Mouse (Mus musculus): Measurements from ENCODE around the gene Slc2a8. TPM values are rescaled to one million over a fixed set of nuclear protein-coding genes. Genes with fewer than 3 reads are reported as not detected.

Slc2a8 gene
- polyA plus RNA-seq, 1 experiment = 20.7 TPM

DNA sequence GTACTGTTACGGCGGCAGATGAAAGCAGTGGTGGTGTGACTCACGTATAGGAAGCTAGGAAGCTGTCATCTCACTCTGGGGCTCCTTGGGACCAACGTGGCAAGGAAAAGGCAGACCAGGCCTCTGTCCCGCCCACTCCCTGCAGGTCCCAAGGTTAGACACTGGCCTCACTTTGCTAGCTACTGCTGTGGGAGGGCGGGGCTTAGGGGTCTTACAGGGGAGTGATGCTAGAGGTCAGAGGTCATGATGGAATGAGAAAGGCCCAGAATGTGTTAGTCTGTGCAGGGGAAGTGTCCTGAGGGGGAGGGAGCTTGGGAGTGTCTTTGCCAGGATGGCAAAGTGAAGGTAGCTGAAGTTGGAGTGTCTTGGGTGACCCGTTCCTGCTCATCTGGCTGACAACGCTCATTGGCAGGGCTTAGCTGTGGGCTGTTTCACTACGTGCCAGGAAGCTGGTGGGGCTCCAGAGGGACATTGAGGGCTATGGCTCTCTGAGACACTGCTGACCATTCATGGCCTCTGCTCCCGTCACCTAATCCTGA is 57.5 kb downstream of the Slc2a8 start:
- Histone ChIP-seq H3K27ac (ENCODE audit: insufficient read depth, low read depth, low read length) (no peak overlapping the region), H3K4me3 (ENCODE audit: insufficient read depth, low read length) (no peak overlapping the region), H3K4me1 (ENCODE audit: control insufficient read depth, insufficient read depth, low read length) (no peaks in the 10 kb centered on the region)
- TF ChIP-seq POLR2A (IDR thresholded peaks at IDR 0.05; ENCODE audit: borderline replicate concordance, low read depth, low read length) (no peak), CTCF (IDR thresholded peaks at IDR 0.05; ENCODE audit: low read depth, low read length) (no peak)

DNA sequence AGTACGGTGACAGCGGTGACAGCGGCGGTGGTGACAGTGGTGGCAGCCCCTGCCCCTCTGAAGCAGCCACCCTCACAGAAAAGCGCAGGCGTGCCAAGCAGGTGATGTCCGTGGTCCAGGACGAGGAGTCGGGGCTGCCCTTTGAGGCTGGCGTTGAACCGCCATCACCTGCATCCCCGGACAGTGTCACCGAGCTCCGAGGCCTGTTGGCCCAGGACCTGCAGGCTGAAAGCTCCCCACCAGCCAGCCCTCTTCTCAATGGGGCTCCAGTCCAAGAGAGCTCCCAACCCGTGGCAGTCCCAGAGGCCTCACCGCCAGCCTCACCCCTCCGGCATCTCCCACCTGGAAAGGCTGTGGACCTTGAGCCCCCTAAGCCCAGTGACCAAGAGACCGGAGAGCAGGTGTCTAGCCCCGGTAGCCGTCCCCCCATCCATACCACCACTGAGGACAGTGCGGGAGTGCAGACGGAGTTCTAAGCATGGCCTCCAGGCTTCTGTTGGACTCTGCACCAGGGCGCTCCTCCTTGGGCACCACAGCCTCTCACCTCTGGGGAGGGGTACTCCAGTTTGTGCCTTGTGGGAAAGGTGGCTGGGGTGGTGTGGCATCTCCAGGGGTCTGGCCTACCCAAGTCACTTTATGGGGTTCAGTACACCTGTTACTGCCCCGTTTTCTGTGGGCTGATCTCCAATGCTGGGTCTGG is 58.2 kb downstream of the Slc2a8 start:
- TF ChIP-seq CTCF (IDR thresholded peaks at IDR 0.05; ENCODE audit: low read depth, low read length) (no peak), POLR2A (IDR thresholded peaks at IDR 0.05; ENCODE audit: borderline replicate concordance, low read depth, low read length) (no peak)
- Histone ChIP-seq H3K4me1 (ENCODE audit: control insufficient read depth, insufficient read depth, low read length) (no peaks in the 10 kb centered on the region), H3K4me3 (ENCODE audit: insufficient read depth, low read length) (no peak overlapping the region), H3K27ac (ENCODE audit: insufficient read depth, low read depth, low read length) (no peak overlapping the region)

Other genes with a start within 250 kb of the Slc2a8 start
- not detected in 2 replicates for gene 6330409D20Rik, start 241.1 kb downstream of the Slc2a8 start, polyA plus RNA-seq (2012; ENCODE audit: insufficient read depth, insufficient read length, missing spikeins)
- gene Tor2a, start 224.8 kb downstream of the Slc2a8 start, polyA plus RNA-seq (2012; ENCODE audit: insufficient read depth, insufficient read length, missing spikeins) = 32.1 and 33.9 TPM in 2 replicates
- gene Ttc16, start 206.4 kb downstream of the Slc2a8 start, polyA plus RNA-seq (2012; ENCODE audit: insufficient read depth, insufficient read length, missing spikeins) = not detected in 2 replicates
- 3.2 and 5.5 TPM in 2 replicates for gene Ptrh1, start 206.3 kb downstream of the Slc2a8 start, polyA plus RNA-seq (2012; ENCODE audit: insufficient read depth, insufficient read length, missing spikeins)
- gene Cfap157, start 197.7 kb downstream of the Slc2a8 start, polyA plus RNA-seq (2012; ENCODE audit: insufficient read depth, insufficient read length, missing spikeins) = not detected in 2 replicates
- 17.1 and 17.7 TPM in 2 replicates for gene Stxbp1, start 134.8 kb downstream of the Slc2a8 start, polyA plus RNA-seq (2012; ENCODE audit: insufficient read depth, insufficient read length, missing spikeins)
- 78.3 and 90.1 TPM in 2 replicates for gene Fam129b, start 106.0 kb downstream of the Slc2a8 start, polyA plus RNA-seq (2012; ENCODE audit: insufficient read depth, insufficient read length, missing spikeins)
- 17.4 and 23.3 TPM in 2 replicates for gene Rpl12, start 20.5 kb downstream of the Slc2a8 start, polyA plus RNA-seq (2012; ENCODE audit: insufficient read depth, insufficient read length, missing spikeins)
- 12.0 and 13.2 TPM in 2 replicates for gene Lrsam1, start 20.5 kb downstream of the Slc2a8 start, polyA plus RNA-seq (2012; ENCODE audit: insufficient read depth, insufficient read length, missing spikeins)
- 3.0 and 4.4 TPM in 2 replicates for gene Garnl3, start 149.6 kb upstream of the Slc2a8 start, polyA plus RNA-seq (2012; ENCODE audit: insufficient read depth, insufficient read length, missing spikeins)
- 13.1 and 15.1 TPM in 2 replicates for gene Angptl2, start 234.0 kb upstream of the Slc2a8 start, polyA plus RNA-seq (2012; ENCODE audit: insufficient read depth, insufficient read length, missing spikeins)

Data from bone marrow macrophage, adult 2 months (primary cell).